Mouse (Mus musculus) bone marrow macrophage, adult 2 months (primary cell): Measurements from ENCODE around the gene Arhgap4. TPM values are rescaled to one million over a fixed set of nuclear protein-coding genes. Genes with fewer than 3 reads are reported as not detected.

Experiments
- H3K27ac ChIP-seq: 2 replicates; pipeline ENCODE4 v1.5.1; 2012; ENCODE audit warnings: low read depth, low read length; ENCODE audit not compliant: insufficient read depth
- H3K4me1 ChIP-seq: 2 replicates; pipeline ENCODE4 v1.6.1; 2012; ENCODE audit warnings: low read length; ENCODE audit not compliant: control insufficient read depth, insufficient read depth
- H3K4me3 ChIP-seq: 2 replicates; pipeline ENCODE4 v1.5.1; 2012; ENCODE audit warnings: mild to moderate bottlenecking, low read length, moderate library complexity; ENCODE audit not compliant: insufficient read depth
- CTCF ChIP-seq: IDR thresholded peaks from 2 replicates; pipeline ENCODE4 v1.5.1; 2012; ENCODE audit warnings: low read depth, mild to moderate bottlenecking, low read length, moderate library complexity
- POLR2A ChIP-seq: IDR thresholded peaks from 2 replicates; pipeline ENCODE4 v1.6.1; 2012; ENCODE audit warnings: mild to moderate bottlenecking, low read depth, low read length, borderline replicate concordance
- polyA plus RNA-seq: library from polyadenylated mRNA; stranded (reverse); fragments of >200 nt; gene quantifications from 2 replicates; pipeline ENCODE4 v1.2.4, GENCODE M21; 2012; ENCODE audit not compliant: missing spikeins, insufficient read depth, insufficient read length

The Arhgap4 gene
- polyA plus RNA-seq, 1 experiment = 106 TPM

DNA sequence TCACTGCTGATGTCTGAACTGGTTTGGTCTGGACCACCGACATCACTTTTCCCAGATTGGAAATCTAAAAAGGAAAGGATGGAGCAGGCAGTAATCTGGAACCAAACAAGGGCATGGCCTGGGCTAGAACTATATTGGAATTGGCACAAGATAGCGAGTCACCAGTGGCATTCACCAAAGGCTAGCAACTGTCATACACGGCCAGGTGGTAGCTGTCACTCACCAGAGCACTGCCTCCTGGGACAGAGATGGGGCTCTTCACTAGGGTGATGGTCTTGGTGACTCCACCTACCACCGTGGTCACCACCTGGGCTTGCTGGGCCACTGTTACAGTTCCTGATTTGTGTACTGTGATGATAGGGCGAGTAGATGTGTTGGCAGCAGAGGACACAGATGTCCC is 30.9 kb upstream of the Arhgap4 start:
- TF ChIP-seq POLR2A = no peak
- TF ChIP-seq CTCF = no peak
- H3K27ac ChIP-seq = no peak overlapping the region
- no peaks in the 10 kb centered on the region for H3K4me1 ChIP-seq
- no peak overlapping the region for H3K4me3 ChIP-seq

DNA sequence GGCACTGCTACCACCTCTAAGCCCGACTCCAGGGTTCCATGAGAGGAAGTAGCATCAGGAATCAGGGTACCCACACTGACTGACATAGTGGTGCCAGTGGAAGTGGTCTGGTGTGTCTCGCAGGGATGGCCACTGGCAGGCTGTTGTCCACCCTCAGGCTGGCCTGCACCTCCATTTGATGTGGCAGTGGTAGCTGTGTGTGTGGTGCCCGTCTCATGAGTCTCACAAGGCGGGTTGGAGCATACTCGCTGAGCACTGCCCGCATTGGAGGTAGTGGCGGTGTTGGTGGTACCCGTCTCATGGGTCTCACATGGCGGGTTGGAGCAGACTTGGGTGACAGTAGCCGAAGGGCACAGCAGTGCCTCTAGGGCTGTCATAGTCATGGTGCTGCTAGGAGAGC is 27.7 kb upstream of the Arhgap4 start:
- TF ChIP-seq CTCF (no peak), POLR2A (no peak)
- H3K4me3 ChIP-seq = no peak overlapping the region
- no peak overlapping the region for H3K27ac ChIP-seq
- no peaks in the 10 kb centered on the region for H3K4me1 ChIP-seq

- Histone ChIP-seq H3K4me1 (no peaks in the 10 kb centered on the region), H3K27ac (no peak overlapping the region), H3K4me3 (no peak overlapping the region)
- TF ChIP-seq CTCF = no peak
- no peak for TF ChIP-seq POLR2A
These were observed 27.0 kb upstream of the Arhgap4 start for GRCm38 (mm10) chrX:73948647-73949046.

DNA sequence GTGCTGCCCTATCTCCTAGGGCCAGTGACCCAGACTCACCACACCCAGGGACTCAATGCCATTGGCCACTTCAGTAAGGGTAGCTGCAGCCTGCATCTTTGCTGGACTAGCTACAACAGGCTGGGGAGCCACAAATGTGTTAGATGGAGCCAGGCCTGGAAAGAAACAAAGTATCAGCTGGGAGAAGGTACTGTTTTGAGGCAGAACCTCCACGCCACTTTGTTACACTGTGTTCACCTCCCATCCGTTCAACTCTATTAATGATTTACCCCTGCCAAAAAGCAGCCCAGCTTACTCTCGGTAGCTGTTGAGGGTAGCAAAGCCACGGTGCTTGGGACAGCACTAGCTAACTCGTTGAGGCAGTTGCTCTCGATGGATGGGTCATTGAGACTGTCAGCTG is 25.2 kb upstream of the Arhgap4 start:
- TF ChIP-seq CTCF (no peak), POLR2A (no peak)
- no peaks in the 10 kb centered on the region for H3K4me1 ChIP-seq
- no peak overlapping the region for H3K4me3 ChIP-seq
- no peak overlapping the region for H3K27ac ChIP-seq

- H3K4me3 ChIP-seq = no peak overlapping the region
- H3K4me1 ChIP-seq = peaks cover 8% of the 10 kb centered on the region
- no peak overlapping the region for H3K27ac ChIP-seq
- no peak for TF ChIP-seq CTCF
- TF ChIP-seq POLR2A = no peak
These were observed 20.6 kb upstream of the Arhgap4 start for GRCm38 (mm10) chrX:73942294-73942693.

GRCm38 (mm10) chrX:73941860-73942259 is 20.2 kb upstream of the Arhgap4 start:
- Histone ChIP-seq H3K4me3 (no peak overlapping the region), H3K4me1 (peaks cover 8% of the 10 kb centered on the region), H3K27ac (no peak overlapping the region)
- TF ChIP-seq CTCF (no peak), POLR2A (no peak)

- H3K4me1 ChIP-seq = peaks cover 18% of the 10 kb centered on the region
- H3K4me3 ChIP-seq = no peak overlapping the region
- TF ChIP-seq CTCF = no peak
- no peak for TF ChIP-seq POLR2A
- no peak overlapping the region for H3K27ac ChIP-seq
These were observed 10.2 kb upstream of the Arhgap4 start for GRCm38 (mm10) chrX:73931871-73932270.

- Histone ChIP-seq H3K4me3 (peak within 1 kb of the TSS; percentile 90), H3K27ac (peak within 1 kb of the TSS; percentile 87), H3K4me1 (peaks cover 18% of the 10 kb centered on the region)
- no peak for TF ChIP-seq CTCF
- no peak for TF ChIP-seq POLR2A
These were observed 8.9 kb upstream of the Arhgap4 start, which contains the start of gene Renbp for GRCm38 (mm10) chrX:73930402-73931062. Gene Renbp (minus strand): TSS chrX:73930850.

DNA sequence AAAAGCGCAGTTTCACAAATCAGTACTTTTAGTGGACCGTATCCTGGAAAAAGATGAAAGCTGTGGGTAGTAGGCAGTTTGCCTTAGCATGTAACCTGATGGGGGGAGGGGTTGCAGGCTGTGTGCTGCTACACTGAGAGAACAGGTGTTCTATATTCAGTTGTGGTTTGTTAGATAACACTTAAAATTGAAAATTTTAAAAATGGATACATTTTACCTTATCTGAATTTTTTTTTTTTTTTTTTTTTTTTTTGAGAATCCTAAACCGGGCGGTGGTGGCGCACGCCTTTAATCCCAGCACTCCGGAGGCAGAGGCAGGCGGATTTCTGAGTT is 846 bp upstream of the Arhgap4 start:
- TF ChIP-seq CTCF (no peak), POLR2A (no peak)
- peaks cover 14% of the 10 kb centered on the region for H3K4me1 ChIP-seq
- peak overlapping the region; percentile 57; the same call in 1 of the 2 replicates for H3K27ac ChIP-seq
- peak overlapping the region; percentile 53 for H3K4me3 ChIP-seq

GRCm38 (mm10) chrX:73921285-73921822 is 316 bp downstream of the Arhgap4 start:
- Histone ChIP-seq H3K4me1 (peaks cover 14% of the 10 kb centered on the region), H3K27ac (peak overlapping the region; percentile 69), H3K4me3 (peak overlapping the region; percentile 89)
- TF ChIP-seq CTCF (no peak), POLR2A (no peak)
